Mouse (Mus musculus): ENCODE data around the gene Dennd1b.

GRCm38 (mm10) chr1:139036302-139036701 is 73.1 kb downstream of the Dennd1b start:
- TF ChIP-seq CTCF (IDR thresholded peaks at IDR 0.05; ENCODE audit: low read depth) = no peak
- no peak for TF ChIP-seq EP300 (IDR thresholded peaks at IDR 0.05; ENCODE audit: low read depth)

All from liver, embryonic 14.5 days (tissue).